Mouse (Mus musculus): ENCODE results near the gene Nol4l. TPM values are rescaled to one million over a fixed set of nuclear protein-coding genes. Genes with fewer than 3 reads are reported as not detected.
A peak's percentile ranks its signal among the peaks of the same experiment; 100 is the strongest.

The Nol4l gene
- 57.4 and 58.5 TPM in 2 replicates for total RNA-seq (2014; rRNA removed)
- 20.5 and 28.0 TPM in 2 replicates for polyA plus RNA-seq (2015; fragmentation: Nextera tagmentation; extraction: Ambion mirVana)

DNA sequence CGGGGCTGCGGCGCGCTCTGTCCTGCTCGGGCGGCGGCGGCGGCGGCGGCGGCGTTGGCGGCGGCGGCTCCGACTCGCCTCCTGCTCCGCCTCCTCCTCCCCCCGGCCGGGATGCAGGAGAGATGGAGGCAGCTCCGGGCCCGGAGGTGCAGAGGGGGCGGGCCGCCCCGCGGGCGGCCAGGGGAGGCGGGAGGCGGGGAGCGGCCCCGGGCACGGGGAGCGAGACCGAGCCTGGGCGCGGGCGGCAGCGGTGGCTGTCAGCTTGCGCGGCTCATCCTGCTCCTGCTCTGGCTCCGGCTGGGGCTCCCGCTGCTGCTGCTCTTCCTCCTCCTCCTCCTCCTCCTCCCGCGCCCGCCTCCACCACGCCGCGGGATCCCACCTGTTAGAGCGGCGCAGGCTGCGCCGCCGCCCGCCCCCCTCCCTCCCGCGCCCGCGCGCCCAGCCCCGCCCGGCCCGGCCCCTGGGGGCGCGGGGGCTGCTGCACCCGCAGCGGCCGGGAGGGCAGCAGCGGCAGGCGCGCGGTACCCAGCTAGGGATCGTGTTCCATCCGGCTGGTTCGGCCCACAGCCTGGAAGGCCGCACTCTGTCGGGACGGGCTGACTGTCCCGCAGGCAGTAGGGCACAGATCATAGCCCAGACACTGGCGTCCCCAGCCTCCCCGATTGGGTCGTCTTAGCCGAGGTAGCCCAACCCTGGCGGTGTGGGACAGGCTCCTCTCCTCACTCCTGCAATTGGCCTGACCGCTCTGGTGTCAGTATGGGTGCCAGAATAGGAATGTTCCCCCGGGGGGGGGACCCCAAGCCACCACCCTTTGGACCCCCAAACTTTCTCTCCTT, at the start of gene Nol4l:
Gene Nol4l (minus strand): TSS at position 41 of the 836 bp plus-strand sequence.
- Histone ChIP-seq H3K27me3 (ENCODE audit: insufficient read depth, low read length) (no peaks in the 10 kb centered on the region), H3K4me3 (ENCODE audit: low read depth, low read length) (peak within 1 kb of the TSS; percentile 81), H3K36me3 (ENCODE audit: insufficient read depth) (no peaks in the 10 kb centered on the region), H3K4me2 (ENCODE audit: low read depth) (peak within 1 kb of the TSS; percentile 89), H3K27ac (ENCODE audit: low read depth, low read length) (peak within 1 kb of the TSS; percentile 81), H3K9me3 (ENCODE audit: low read length) (no peaks in the 10 kb centered on the region), H3K9ac (peak within 1 kb of the TSS; percentile 83), H3K4me1 (ENCODE audit: insufficient read depth) (no peaks in the 10 kb centered on the region)
- 1% methylated on average over 40 of the region's 86 CpGs for WGBS
- TF ChIP-seq CTCF (IDR thresholded peaks at IDR 0.05; ENCODE audit: low read depth) = no peak
- peak; percentile 46 for DNase-seq
- peak; percentile 37 for ATAC-seq

DNA sequence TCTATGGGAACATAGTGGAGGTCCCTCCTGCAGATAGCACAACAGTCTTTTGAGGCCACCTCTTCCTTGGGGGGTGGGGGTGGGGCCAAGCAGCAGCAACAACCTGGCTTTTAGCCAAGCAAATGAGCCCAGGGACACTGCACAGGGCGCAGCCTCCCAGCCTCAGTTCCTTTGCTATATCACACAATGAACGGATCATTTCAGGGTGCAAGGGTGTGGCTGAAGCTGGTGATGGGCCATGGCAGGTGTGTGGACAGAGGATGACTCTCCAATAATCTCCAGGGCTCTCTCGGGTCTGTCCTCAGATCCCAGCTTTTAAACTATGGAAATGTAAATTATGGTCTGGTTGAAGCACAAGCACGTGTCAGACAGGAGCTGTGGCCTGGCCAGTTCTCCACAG, 47.4 kb upstream of the Nol4l start:
- Histone ChIP-seq H3K27me3 (ENCODE audit: insufficient read depth, low read length) (no peaks in the 10 kb centered on the region), H3K4me2 (ENCODE audit: low read depth) (no peak overlapping the region), H3K36me3 (ENCODE audit: insufficient read depth) (no peaks in the 10 kb centered on the region), H3K4me3 (ENCODE audit: low read depth, low read length) (no peak overlapping the region), H3K9ac (no peak overlapping the region), H3K27ac (ENCODE audit: low read depth, low read length) (no peak overlapping the region), H3K9me3 (ENCODE audit: low read length) (no peaks in the 10 kb centered on the region), H3K4me1 (ENCODE audit: insufficient read depth) (no peaks in the 10 kb centered on the region)
- 46% methylated on average over 4 of the region's 4 CpGs for WGBS
- no peak for DNase-seq
- no peak for ATAC-seq
- TF ChIP-seq CTCF (IDR thresholded peaks at IDR 0.05; ENCODE audit: low read depth) = no peak

DNA sequence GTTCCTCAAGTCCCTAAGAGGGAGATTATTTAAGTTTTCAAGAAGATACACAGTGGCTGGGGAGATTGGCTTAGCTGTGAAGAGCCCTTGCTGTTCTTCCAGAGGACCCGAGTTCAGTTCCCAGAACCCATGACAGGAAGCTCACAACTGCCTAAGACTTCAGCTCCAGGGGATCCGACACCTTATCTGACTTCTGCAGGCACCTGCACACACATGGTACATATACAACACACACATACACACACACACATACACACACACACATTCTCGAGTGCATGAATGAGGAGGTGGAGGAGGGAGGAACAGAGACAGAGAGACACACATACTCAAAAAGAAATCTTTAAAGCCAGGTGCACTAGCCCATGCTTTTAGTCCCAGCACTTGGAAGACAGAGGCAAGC, 46.4 kb upstream of the Nol4l start:
- no peak for DNase-seq

DNA sequence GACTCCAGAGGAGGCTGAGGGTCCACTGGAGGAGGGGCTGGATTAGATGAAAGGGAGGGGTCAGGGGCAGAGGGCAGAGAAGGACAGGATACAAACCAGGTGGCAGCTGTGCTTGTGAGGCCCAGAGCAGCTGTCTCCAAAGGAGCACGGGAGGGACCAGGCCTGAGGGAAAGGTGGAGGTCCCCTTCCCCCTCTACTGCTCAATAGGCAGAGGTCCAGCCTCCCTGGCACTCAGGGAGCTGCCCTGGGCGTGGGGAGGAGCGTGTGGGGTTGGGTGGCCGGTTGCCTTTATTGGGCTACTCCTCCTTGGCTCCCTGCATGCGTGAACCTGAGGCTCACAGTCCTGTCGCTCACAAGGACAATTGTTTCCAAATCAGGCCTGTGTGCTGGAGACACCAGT, 45.8 kb upstream of the Nol4l start:
- Histone ChIP-seq H3K4me3 (ENCODE audit: low read depth, low read length) (no peak overlapping the region), H3K27ac (ENCODE audit: low read depth, low read length) (no peak overlapping the region), H3K9me3 (ENCODE audit: low read length) (no peaks in the 10 kb centered on the region), H3K9ac (no peak overlapping the region), H3K4me1 (ENCODE audit: insufficient read depth) (no peaks in the 10 kb centered on the region), H3K4me2 (ENCODE audit: low read depth) (no peak overlapping the region), H3K27me3 (ENCODE audit: insufficient read depth, low read length) (no peaks in the 10 kb centered on the region), H3K36me3 (ENCODE audit: insufficient read depth) (no peaks in the 10 kb centered on the region)
- no peak for TF ChIP-seq CTCF (IDR thresholded peaks at IDR 0.05; ENCODE audit: low read depth)
- ATAC-seq (no peak), DNase-seq (no peak)
- 60% methylated on average over 6 of the region's 6 CpGs for WGBS

More for the DNA sequence above, 46.4 kb upstream of the Nol4l start:
- no peaks in the 10 kb centered on the region for H3K36me3 ChIP-seq (ENCODE audit: insufficient read depth)
- no peak for ATAC-seq
- no peak overlapping the region for H3K27ac ChIP-seq (ENCODE audit: low read depth, low read length)
- no peak overlapping the region for H3K4me2 ChIP-seq (ENCODE audit: low read depth)
- TF ChIP-seq CTCF (IDR thresholded peaks at IDR 0.05; ENCODE audit: low read depth) = no peak
- no peaks in the 10 kb centered on the region for H3K4me1 ChIP-seq (ENCODE audit: insufficient read depth)
- 87% methylated on average over 3 of the region's 3 CpGs for WGBS
- no peaks in the 10 kb centered on the region for H3K27me3 ChIP-seq (ENCODE audit: insufficient read depth, low read length)
- no peak overlapping the region for H3K9ac ChIP-seq
- H3K4me3 ChIP-seq (ENCODE audit: low read depth, low read length) = no peak overlapping the region
- H3K9me3 ChIP-seq (ENCODE audit: low read length) = no peaks in the 10 kb centered on the region

DNA sequence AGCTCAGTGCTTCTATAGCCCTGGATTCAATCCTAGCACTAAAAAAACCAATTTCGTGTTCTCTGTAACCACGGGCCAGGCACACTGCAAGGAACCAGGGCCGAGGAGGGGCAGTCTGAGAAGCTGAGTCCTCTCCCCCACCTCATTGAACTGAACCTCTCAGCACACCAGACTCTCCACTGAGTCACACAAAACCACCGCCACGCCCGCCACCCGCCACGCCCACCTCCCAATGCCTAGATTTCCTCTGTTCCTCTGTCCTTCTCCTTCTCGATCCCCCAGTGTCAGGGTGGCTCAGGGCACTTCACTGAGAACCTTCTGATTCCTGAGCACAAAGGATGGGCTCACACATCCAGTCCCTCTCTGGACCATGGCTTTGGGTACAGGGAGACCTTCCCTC, 43.3 kb upstream of the Nol4l start:
- Histone ChIP-seq H3K27me3 (ENCODE audit: insufficient read depth, low read length) (no peaks in the 10 kb centered on the region), H3K36me3 (ENCODE audit: insufficient read depth) (no peaks in the 10 kb centered on the region), H3K4me1 (ENCODE audit: insufficient read depth) (no peaks in the 10 kb centered on the region), H3K9ac (no peak overlapping the region), H3K27ac (ENCODE audit: low read depth, low read length) (no peak overlapping the region), H3K9me3 (ENCODE audit: low read length) (no peaks in the 10 kb centered on the region), H3K4me3 (ENCODE audit: low read depth, low read length) (no peak overlapping the region), H3K4me2 (ENCODE audit: low read depth) (no peak overlapping the region)
- DNase-seq = no peak
- no peak for TF ChIP-seq CTCF (IDR thresholded peaks at IDR 0.05; ENCODE audit: low read depth)
- ATAC-seq = no peak
- WGBS = 91% methylated on average over 9 of the region's 9 CpGs

DNA sequence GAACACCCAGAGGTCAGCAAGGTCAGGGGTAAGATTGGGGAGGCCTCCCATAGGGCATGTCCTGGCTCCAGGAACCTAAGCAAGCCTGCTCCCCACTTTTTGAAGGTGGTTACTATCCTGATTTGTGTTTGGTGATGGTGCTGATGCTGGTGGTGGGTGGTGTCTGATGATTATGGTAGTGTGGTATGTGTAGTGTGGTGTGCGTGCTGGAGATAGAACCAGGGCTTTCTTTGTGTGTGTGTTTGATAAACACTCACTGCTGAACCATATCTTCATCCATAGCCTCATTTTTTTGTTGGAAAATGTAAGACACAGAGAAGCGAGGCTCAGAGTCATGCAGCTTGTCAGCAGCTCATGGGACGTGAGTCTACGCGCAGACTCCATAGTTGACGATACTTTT, 38.8 kb upstream of the Nol4l start:
- 94% methylated on average over 6 of the region's 6 CpGs for WGBS
- no peak overlapping the region for H3K9ac ChIP-seq
- DNase-seq = no peak
- no peak for TF ChIP-seq CTCF (IDR thresholded peaks at IDR 0.05; ENCODE audit: low read depth)
- no peak overlapping the region for H3K4me2 ChIP-seq (ENCODE audit: low read depth)
- no peaks in the 10 kb centered on the region for H3K36me3 ChIP-seq (ENCODE audit: insufficient read depth)
- H3K9me3 ChIP-seq (ENCODE audit: low read length) = no peaks in the 10 kb centered on the region
- H3K4me1 ChIP-seq (ENCODE audit: insufficient read depth) = no peaks in the 10 kb centered on the region
- H3K27me3 ChIP-seq (ENCODE audit: insufficient read depth, low read length) = no peaks in the 10 kb centered on the region
- H3K27ac ChIP-seq (ENCODE audit: low read depth, low read length) = no peak overlapping the region
- no peak for ATAC-seq
- no peak overlapping the region for H3K4me3 ChIP-seq (ENCODE audit: low read depth, low read length)

DNA sequence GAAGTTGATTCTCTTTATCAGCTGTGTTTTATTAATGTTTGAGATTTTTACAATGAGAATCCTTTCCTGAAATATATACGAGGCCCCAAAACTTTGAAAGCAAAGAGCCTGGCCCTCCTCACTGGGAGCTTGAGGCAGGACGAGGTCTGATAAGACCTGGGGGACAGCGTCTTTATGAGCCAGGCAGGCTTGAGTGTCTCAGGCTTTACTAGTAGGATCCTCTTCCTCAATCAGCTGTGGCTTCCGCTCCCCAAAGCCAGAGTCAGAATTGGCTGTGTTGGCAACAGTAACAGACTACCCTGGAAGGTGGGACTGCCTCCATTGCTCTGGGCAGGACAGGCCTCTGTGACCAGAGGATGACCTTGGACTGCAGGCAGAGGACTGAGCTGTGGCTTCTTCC, 38.2 kb upstream of the Nol4l start:
- no peak overlapping the region for H3K27ac ChIP-seq (ENCODE audit: low read depth, low read length)
- no peaks in the 10 kb centered on the region for H3K4me1 ChIP-seq (ENCODE audit: insufficient read depth)
- WGBS = 84% methylated on average over 4 of the region's 4 CpGs
- H3K9ac ChIP-seq = no peak overlapping the region
- no peak for ATAC-seq
- H3K4me2 ChIP-seq (ENCODE audit: low read depth) = no peak overlapping the region
- H3K27me3 ChIP-seq (ENCODE audit: insufficient read depth, low read length) = no peaks in the 10 kb centered on the region
- H3K9me3 ChIP-seq (ENCODE audit: low read length) = no peaks in the 10 kb centered on the region
- H3K36me3 ChIP-seq (ENCODE audit: insufficient read depth) = no peaks in the 10 kb centered on the region
- DNase-seq = no peak
- no peak for TF ChIP-seq CTCF (IDR thresholded peaks at IDR 0.05; ENCODE audit: low read depth)
- H3K4me3 ChIP-seq (ENCODE audit: low read depth, low read length) = no peak overlapping the region

All from forebrain, postnatal 0 days (tissue).